Mouse (Mus musculus): ENCODE measurements around the gene Slc35g3.

Slc35g3 gene

GRCm38 (mm10) chr11:69761868-69762267 lies at the start of gene Slc35g3:
Gene Slc35g3 (minus strand): TSS chr11:69761968.
- DNase-seq (ENCODE audit: extremely low read depth, insufficient read length, low spot score), result no peak

GRCm38 (mm10) chr11:69810280-69810679 lies 48.5 kb upstream of the Slc35g3 start:
- no peak for DNase-seq (ENCODE audit: extremely low read depth, insufficient read length, low spot score)

GRCm38 (mm10) chr11:69807641-69808040 lies 45.9 kb upstream of the Slc35g3 start:
- no peak for DNase-seq (ENCODE audit: extremely low read depth, insufficient read length, low spot score)

- DNase-seq (ENCODE audit: extremely low read depth, insufficient read length, low spot score), result no peak
Measured at GRCm38 (mm10) chr11:69806378-69806777, 44.6 kb upstream of the Slc35g3 start.

DNA sequence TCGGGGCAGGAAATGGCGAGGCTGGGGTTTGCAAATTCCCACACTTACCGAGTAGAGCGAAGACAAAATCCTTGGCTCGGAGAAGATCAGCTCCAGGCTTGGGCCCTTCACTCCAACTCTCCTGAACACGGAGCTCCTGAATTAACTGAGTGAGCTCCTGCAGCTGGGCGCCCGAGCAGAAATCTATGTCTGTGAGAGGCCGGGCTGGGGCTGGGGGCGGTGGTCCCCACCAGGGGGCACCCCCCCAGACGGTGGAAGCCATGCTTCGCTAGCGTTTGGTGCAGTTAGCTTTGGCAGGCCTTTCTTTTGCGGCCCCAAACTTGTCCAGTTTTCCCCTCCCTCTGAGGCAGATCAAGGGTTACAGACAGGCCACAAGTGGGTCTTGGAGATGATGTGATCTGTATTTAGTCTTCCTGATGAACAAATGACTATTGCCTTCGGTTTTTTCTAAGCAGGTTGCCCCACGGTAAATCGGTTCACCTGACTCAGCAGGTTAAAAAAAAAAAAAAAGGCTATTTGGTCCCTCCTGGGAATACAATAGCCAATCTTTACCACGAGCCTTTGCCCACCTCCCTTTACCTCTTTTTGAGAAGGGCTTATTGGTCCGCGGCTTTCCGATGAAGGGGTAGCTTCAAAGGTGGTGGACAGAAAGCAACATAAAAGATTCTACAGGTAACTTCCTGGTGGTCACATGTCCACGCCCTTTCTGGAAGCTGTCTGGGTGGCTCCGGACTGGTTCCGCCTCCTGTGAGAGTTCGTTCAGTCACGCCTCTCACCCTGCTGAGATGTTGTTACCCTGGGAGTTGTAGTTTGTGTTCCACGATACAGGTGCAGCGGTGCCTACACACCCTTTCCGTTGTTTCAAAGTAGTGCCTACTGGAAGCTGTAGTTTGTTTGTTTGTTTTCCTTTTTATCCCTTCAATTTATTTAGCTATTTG lies 43.5 kb upstream of the Slc35g3 start, which contains the start of gene Tmem102:
Gene Tmem102 (minus strand): TSS at position 653 of the 938 bp plus-strand sequence.
- no peak for DNase-seq (ENCODE audit: extremely low read depth, insufficient read length, low spot score)

DNA sequence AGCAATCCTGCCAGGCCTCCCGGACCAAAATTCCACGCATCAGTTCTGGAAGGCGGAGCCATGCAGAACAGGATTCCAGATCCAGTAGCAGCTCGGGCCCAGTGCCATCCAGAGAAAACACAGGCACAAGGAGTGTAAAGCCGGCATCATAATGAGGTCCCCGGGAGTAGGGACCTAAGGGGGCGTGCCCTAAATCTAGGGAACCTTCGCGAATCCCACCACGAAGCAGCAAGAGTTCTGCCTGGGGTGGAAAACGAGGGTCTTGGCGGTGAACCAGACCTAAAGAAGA lies 42.8 kb upstream of the Slc35g3 start:
- no peak for DNase-seq (ENCODE audit: extremely low read depth, insufficient read length, low spot score)

- DNase-seq (ENCODE audit: extremely low read depth, insufficient read length, low spot score), result peak; percentile 74
Measured at GRCm38 (mm10) chr11:69803786-69804651, 42.3 kb upstream of the Slc35g3 start.

- DNase-seq (ENCODE audit: extremely low read depth, insufficient read length, low spot score), result no peak
Measured at GRCm38 (mm10) chr11:69803328-69803727, 41.6 kb upstream of the Slc35g3 start.

- no peak for DNase-seq (ENCODE audit: extremely low read depth, insufficient read length, low spot score)
Measured at GRCm38 (mm10) chr11:69802648-69803105, 40.9 kb upstream of the Slc35g3 start.

- DNase-seq (ENCODE audit: extremely low read depth, insufficient read length, low spot score), result no peak
Measured at GRCm38 (mm10) chr11:69801379-69801977, 39.7 kb upstream of the Slc35g3 start, which contains the start of gene Fgf11. Gene Fgf11 (minus strand): TSS chr11:69801857.

DNA sequence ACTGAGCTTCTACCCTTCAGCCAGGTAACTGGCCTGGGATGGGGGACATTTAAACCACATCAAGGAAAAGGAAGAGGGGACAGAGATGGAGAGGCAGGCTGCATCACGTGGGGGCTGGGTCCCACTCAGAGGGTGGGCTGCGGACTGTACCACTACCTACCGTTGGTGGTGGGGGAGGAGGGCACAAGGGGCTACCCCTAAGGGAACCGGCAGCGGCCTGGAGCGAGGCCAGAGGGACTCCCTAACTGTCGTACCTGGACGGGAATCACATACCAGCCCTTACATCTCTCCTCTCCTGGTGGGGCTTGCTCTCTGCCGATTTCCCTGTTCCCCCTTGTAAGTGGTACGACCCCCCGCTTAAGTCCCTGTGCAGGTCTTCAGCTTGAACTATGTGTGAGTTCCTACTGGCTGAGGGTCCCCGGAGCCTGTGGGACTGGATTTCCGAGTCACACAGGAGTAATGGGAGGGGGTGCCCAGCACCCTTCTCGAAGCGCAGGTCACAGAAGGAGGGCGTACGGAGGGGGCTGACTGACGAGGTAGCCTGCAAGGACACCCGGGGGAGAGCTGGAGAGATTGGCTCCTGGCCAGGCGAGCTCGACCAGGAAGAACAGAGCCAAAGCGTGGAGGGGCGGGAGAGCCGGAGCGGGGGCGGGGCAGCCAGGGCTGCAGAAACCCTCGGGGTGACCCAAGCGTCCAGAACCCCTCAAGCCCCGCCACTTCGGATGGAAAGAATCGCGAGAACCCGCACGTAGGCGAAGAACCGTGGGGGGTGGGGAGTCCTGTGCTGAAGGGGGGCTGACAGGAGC lies 38.8 kb upstream of the Slc35g3 start:
- no peak for DNase-seq (ENCODE audit: extremely low read depth, insufficient read length, low spot score)

DNA sequence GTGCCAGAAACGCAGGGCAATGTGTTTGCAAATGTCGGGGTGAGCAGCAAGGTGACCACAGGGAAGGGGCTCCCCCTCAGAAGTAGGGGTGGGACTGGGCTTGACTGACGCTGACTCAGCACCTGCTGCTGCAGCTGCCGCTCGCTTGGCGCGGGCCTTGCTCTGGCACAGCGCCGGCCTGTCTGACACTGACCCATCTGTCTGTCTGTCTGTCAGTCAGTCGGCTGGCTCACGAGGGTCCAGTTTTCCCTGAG lies 38.3 kb upstream of the Slc35g3 start:
- no peak for DNase-seq (ENCODE audit: extremely low read depth, insufficient read length, low spot score)

DNA sequence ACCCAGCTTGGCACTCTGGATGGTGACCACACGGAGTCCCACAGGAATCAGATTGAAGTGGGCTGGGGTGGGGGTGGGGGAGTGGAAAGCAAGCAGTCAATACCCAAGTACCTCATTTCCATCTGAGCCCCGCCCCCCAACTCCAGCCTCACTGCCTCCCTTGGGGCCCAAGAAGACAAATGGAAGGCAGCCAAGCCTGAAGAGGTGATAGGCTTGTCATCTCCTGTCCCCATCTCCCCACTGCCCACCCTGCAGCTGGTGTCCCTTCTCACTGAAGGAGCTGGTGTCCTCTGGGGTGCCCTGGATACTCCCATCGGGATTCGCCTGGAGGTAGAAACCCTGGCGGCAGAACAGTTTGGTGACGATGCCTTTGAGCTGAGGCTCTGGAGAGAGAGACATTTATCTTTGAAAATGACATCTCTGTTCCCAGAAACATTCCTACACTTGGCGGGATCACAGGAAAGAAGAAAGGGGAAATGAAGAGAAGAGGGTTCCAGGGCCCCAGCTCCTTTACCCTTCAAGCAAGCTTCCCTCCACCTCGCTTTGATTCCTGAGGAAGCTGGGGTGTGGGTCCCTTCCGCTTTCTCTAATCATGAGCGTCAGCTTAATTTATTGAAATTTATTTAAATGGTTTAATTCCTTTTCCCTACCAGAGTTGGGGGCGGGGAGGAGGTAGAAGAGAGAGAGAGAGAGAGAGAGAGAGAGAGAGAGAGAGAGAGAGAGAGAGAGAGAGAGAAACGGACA lies 37.8 kb upstream of the Slc35g3 start:
- no peak for DNase-seq (ENCODE audit: extremely low read depth, insufficient read length, low spot score)

GRCm38 (mm10) chr11:69797924-69798323 lies 36.2 kb upstream of the Slc35g3 start:
- peak; percentile 76 for DNase-seq (ENCODE audit: extremely low read depth, insufficient read length, low spot score)

DNA sequence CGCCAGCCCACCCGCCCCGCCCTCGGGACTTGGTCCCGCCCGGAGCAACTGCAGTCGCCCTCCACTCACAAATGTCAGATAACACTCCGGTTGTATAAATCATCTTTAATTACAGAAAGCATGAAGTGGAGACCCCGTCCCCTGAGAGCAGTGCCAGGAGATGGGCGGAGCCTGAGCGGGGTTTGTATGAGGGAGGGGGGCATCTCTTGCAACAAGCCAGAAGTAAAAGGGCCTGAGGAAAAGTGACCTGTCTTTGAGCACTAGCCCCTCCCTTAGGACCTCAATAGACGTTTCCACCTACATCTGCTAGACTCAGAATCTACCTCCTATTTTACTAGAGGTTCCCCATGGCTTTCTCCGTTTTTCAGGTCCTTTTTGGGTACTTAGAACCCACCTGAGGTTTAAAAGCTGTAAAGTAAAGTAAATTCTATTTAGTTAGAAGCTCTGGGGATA lies 34.2 kb upstream of the Slc35g3 start:
- DNase-seq (ENCODE audit: extremely low read depth, insufficient read length, low spot score), result no peak

- DNase-seq (ENCODE audit: extremely low read depth, insufficient read length, low spot score), result peak; percentile 94
Measured at GRCm38 (mm10) chr11:69795168-69795982, 33.6 kb upstream of the Slc35g3 start, which contains the start of gene Chrnb1. Gene Chrnb1 (minus strand): TSS chr11:69795943.

- DNase-seq (ENCODE audit: extremely low read depth, insufficient read length, low spot score), result no peak
Measured at GRCm38 (mm10) chr11:69793429-69793828, 31.7 kb upstream of the Slc35g3 start.

DNA sequence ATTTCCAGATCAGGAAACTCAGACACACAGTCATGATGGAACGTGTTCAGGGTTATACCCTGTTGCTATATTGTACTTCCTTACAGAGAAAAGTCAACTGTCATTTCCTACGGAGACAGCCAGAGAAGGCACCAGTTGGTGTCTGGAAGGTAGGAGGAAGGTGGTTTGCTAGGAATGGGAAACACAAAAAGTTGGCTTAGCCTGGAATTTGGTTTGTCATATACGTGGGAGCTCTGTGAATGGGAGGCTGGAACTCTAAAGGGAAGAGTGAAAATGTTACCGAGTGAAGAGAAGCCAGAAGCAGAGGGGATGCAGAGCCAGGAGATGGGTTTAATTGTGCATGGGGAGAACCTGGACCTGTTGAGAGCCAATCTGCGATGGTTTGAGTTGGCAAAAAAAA lies 29.7 kb upstream of the Slc35g3 start:
- DNase-seq (ENCODE audit: extremely low read depth, insufficient read length, low spot score), result no peak

- DNase-seq (ENCODE audit: extremely low read depth, insufficient read length, low spot score), result no peak
Measured at GRCm38 (mm10) chr11:69789431-69789830, 27.7 kb upstream of the Slc35g3 start.

Data from 3134 (cell line).